Mouse (Mus musculus): ENCODE data around the gene Cep68. TPM values are rescaled to one million over a fixed set of nuclear protein-coding genes. Genes with fewer than 3 reads are reported as not detected.

The Cep68 gene
- polyA plus RNA-seq, 1 experiment from 2014 or later, result 24.9 TPM

- no peaks in the 10 kb centered on the region for H3K9me3 ChIP-seq (replicated peaks; ENCODE audit: control insufficient read depth, low read length)
- H3K4me3 ChIP-seq (ENCODE audit: low read depth, low read length), result no peak overlapping the region
- peaks cover 39% of the 10 kb centered on the region for H3K36me3 ChIP-seq (ENCODE audit: control insufficient read depth, insufficient read depth, low read length)
- no peak overlapping the region for H3K4me2 ChIP-seq (ENCODE audit: low read length)
- H3K27ac ChIP-seq (ENCODE audit: low read depth, low read length), result no peak overlapping the region
- peaks cover 15% of the 10 kb centered on the region for H3K4me1 ChIP-seq (ENCODE audit: control insufficient read depth, insufficient read depth, low read length)
- DNase-seq (ENCODE audit: low spot score) (no peak), ATAC-seq (no peak)
- H3K27me3 ChIP-seq (replicated peaks; ENCODE audit: control insufficient read depth, insufficient read depth, low read length), result no peaks in the 10 kb centered on the region
- 90% methylated on average over 6 of the region's 6 CpGs for WGBS
- H3K9ac ChIP-seq (ENCODE audit: low read length), result no peak overlapping the region
Measured at GRCm38 (mm10) chr11:20245316-20245715, 3.9 kb downstream of the Cep68 start.

GRCm38 (mm10) chr11:20244336-20245290, 4.6 kb downstream of the Cep68 start:
- WGBS, result 84% methylated on average over 16 of the region's 16 CpGs
- no peak overlapping the region for H3K27ac ChIP-seq (ENCODE audit: low read depth, low read length)
- H3K4me2 ChIP-seq (ENCODE audit: low read length), result no peak overlapping the region
- H3K36me3 ChIP-seq (ENCODE audit: control insufficient read depth, insufficient read depth, low read length), result peaks cover 46% of the 10 kb centered on the region
- H3K4me1 ChIP-seq (ENCODE audit: control insufficient read depth, insufficient read depth, low read length), result peaks cover 15% of the 10 kb centered on the region
- no peak overlapping the region for H3K9ac ChIP-seq (ENCODE audit: low read length)
- ATAC-seq (no peak), DNase-seq (ENCODE audit: low spot score) (no peak)
- H3K4me3 ChIP-seq (ENCODE audit: low read depth, low read length), result no peak overlapping the region
- H3K9me3 ChIP-seq (replicated peaks; ENCODE audit: control insufficient read depth, low read length), result no peaks in the 10 kb centered on the region
- no peaks in the 10 kb centered on the region for H3K27me3 ChIP-seq (replicated peaks; ENCODE audit: control insufficient read depth, insufficient read depth, low read length)

GRCm38 (mm10) chr11:20243214-20243913, 5.9 kb downstream of the Cep68 start:
- WGBS, result 45% methylated on average over 9 of the region's 9 CpGs
- Histone ChIP-seq H3K4me2 (ENCODE audit: low read length) (no peak overlapping the region), H3K27ac (ENCODE audit: low read depth, low read length) (no peak overlapping the region), H3K36me3 (ENCODE audit: control insufficient read depth, insufficient read depth, low read length) (peaks cover 58% of the 10 kb centered on the region), H3K4me1 (ENCODE audit: control insufficient read depth, insufficient read depth, low read length) (peaks cover 13% of the 10 kb centered on the region), H3K9me3 (replicated peaks; ENCODE audit: control insufficient read depth, low read length) (no peaks in the 10 kb centered on the region), H3K9ac (ENCODE audit: low read length) (no peak overlapping the region), H3K4me3 (ENCODE audit: low read depth, low read length) (no peak overlapping the region), H3K27me3 (replicated peaks; ENCODE audit: control insufficient read depth, insufficient read depth, low read length) (no peaks in the 10 kb centered on the region)
- DNase-seq (ENCODE audit: low spot score), result no peak
- no peak for ATAC-seq

GRCm38 (mm10) chr11:20242366-20243056, 6.7 kb downstream of the Cep68 start:
- Histone ChIP-seq H3K27ac (ENCODE audit: low read depth, low read length) (no peak overlapping the region), H3K4me3 (ENCODE audit: low read depth, low read length) (no peak overlapping the region), H3K9ac (ENCODE audit: low read length) (no peak overlapping the region), H3K9me3 (replicated peaks; ENCODE audit: control insufficient read depth, low read length) (no peaks in the 10 kb centered on the region), H3K4me1 (ENCODE audit: control insufficient read depth, insufficient read depth, low read length) (peaks cover 6% of the 10 kb centered on the region), H3K36me3 (ENCODE audit: control insufficient read depth, insufficient read depth, low read length) (peaks cover 64% of the 10 kb centered on the region), H3K4me2 (ENCODE audit: low read length) (no peak overlapping the region), H3K27me3 (replicated peaks; ENCODE audit: control insufficient read depth, insufficient read depth, low read length) (no peaks in the 10 kb centered on the region)
- WGBS, result 94% methylated on average over 6 of the region's 6 CpGs
- ATAC-seq (no peak), DNase-seq (ENCODE audit: low spot score) (no peak)

DNA sequence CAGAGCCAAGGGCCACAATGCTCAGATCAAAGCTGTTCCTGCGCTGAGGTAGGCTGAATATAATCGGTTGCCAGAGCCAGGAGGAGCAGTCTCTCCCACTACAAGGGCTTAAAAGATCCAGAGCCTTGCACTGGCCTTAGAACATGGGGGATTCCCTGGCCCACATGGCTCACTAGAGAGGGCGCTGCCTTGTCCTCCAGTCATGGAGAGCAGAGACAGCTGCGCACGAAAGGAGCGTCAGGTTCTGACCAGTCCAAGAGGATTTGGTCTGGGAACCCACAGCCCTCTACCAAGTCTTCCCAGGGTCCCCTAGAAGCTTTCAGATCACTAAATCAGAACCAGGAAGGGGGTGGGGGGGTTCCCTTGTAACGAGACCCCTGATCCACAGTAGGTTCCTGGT, 7.9 kb downstream of the Cep68 start:
- peaks cover 70% of the 10 kb centered on the region for H3K36me3 ChIP-seq (ENCODE audit: control insufficient read depth, insufficient read depth, low read length)

GRCm38 (mm10) chr11:20240331-20240730, 8.9 kb downstream of the Cep68 start:
- Histone ChIP-seq H3K27ac (ENCODE audit: low read depth, low read length) (no peak overlapping the region), H3K4me2 (ENCODE audit: low read length) (no peak overlapping the region), H3K27me3 (replicated peaks; ENCODE audit: control insufficient read depth, insufficient read depth, low read length) (no peaks in the 10 kb centered on the region), H3K9me3 (replicated peaks; ENCODE audit: control insufficient read depth, low read length) (no peaks in the 10 kb centered on the region), H3K4me1 (ENCODE audit: control insufficient read depth, insufficient read depth, low read length) (no peaks in the 10 kb centered on the region; the same call in 1 of the 2 replicates), H3K36me3 (ENCODE audit: control insufficient read depth, insufficient read depth, low read length) (peaks cover 79% of the 10 kb centered on the region), H3K4me3 (ENCODE audit: low read depth, low read length) (no peak overlapping the region), H3K9ac (ENCODE audit: low read length) (no peak overlapping the region)
- 93% methylated on average over 5 of the region's 5 CpGs for WGBS
- no peak for ATAC-seq
- DNase-seq (ENCODE audit: low spot score), result no peak

More for the DNA sequence above, 7.9 kb downstream of the Cep68 start:
- Histone ChIP-seq H3K4me1 (ENCODE audit: control insufficient read depth, insufficient read depth, low read length) (no peaks in the 10 kb centered on the region; the same call in 1 of the 2 replicates), H3K4me2 (ENCODE audit: low read length) (no peak overlapping the region), H3K9ac (ENCODE audit: low read length) (no peak overlapping the region), H3K4me3 (ENCODE audit: low read depth, low read length) (no peak overlapping the region), H3K27me3 (replicated peaks; ENCODE audit: control insufficient read depth, insufficient read depth, low read length) (no peaks in the 10 kb centered on the region), H3K27ac (ENCODE audit: low read depth, low read length) (no peak overlapping the region), H3K9me3 (replicated peaks; ENCODE audit: control insufficient read depth, low read length) (no peaks in the 10 kb centered on the region)
- 92% methylated on average over 7 of the region's 7 CpGs for WGBS
- DNase-seq (ENCODE audit: low spot score), result no peak
- ATAC-seq, result no peak

DNA sequence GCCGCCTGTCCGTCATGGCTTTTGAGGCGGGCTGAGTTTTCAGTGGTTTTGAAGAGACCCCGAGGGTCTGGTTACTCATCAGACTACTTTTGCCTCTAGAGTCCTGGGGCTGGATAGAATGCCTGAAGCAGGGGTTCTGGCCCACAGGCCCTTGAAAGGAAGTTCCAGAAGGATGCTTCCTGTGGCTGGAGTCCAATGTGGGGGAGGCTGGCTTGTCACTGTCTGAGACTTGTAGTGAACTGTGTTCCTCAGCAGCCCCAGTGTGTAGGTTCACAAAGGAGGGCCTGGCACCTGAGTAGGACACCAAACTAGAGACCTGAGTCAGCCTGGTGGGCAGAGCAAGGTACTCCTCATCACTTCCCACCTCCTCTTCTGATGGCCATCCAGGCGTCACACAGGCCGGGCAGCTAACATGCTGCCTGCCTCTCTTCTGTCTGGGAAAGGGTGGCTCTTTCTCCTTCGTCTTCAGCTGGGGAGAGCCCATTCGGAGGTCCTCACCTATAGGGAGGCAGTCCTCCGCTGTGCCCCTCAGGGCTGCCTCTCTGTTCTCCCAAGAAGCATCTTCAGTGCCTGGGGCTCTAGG, 9.9 kb downstream of the Cep68 start:
- no peak for DNase-seq (ENCODE audit: low spot score)
- no peaks in the 10 kb centered on the region; the same call in 1 of the 2 replicates for H3K4me1 ChIP-seq (ENCODE audit: control insufficient read depth, insufficient read depth, low read length)
- ATAC-seq, result no peak
- no peak overlapping the region for H3K4me3 ChIP-seq (ENCODE audit: low read depth, low read length)
- H3K9ac ChIP-seq (ENCODE audit: low read length), result no peak overlapping the region
- peaks cover 82% of the 10 kb centered on the region for H3K36me3 ChIP-seq (ENCODE audit: control insufficient read depth, insufficient read depth, low read length)
- H3K9me3 ChIP-seq (replicated peaks; ENCODE audit: control insufficient read depth, low read length), result no peaks in the 10 kb centered on the region
- 92% methylated on average over 9 of the region's 9 CpGs for WGBS
- no peak overlapping the region for H3K27ac ChIP-seq (ENCODE audit: low read depth, low read length)
- no peak overlapping the region for H3K4me2 ChIP-seq (ENCODE audit: low read length)
- no peaks in the 10 kb centered on the region for H3K27me3 ChIP-seq (replicated peaks; ENCODE audit: control insufficient read depth, insufficient read depth, low read length)

DNA sequence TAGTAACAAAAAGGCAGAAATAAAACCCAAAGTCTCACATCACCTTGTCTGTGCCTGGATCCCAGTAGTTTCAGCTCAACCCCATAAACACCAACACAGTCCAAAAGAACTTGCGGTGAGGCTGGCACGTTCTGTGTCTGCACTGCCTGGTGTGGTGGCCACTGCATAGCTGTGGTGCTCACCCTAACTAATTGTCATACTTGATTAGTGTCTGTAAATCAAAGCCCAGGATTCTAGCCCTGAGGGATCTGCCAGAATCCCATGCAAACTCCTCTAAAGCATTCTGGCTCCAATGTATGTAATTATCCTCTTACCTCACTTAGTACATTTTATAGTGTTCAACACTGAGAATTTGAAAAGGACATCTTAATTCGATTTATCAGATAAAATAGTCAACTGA, 11.3 kb downstream of the Cep68 start:
- Histone ChIP-seq H3K9ac (ENCODE audit: low read length) (no peak overlapping the region), H3K27ac (ENCODE audit: low read depth, low read length) (no peak overlapping the region), H3K9me3 (replicated peaks; ENCODE audit: control insufficient read depth, low read length) (no peaks in the 10 kb centered on the region), H3K4me3 (ENCODE audit: low read depth, low read length) (no peak overlapping the region), H3K36me3 (ENCODE audit: control insufficient read depth, insufficient read depth, low read length) (peaks cover 87% of the 10 kb centered on the region), H3K4me2 (ENCODE audit: low read length) (no peak overlapping the region), H3K4me1 (ENCODE audit: control insufficient read depth, insufficient read depth, low read length) (no peaks in the 10 kb centered on the region), H3K27me3 (replicated peaks; ENCODE audit: control insufficient read depth, insufficient read depth, low read length) (no peaks in the 10 kb centered on the region)
- 97% methylated on average over 3 of the region's 3 CpGs for WGBS
- ATAC-seq (no peak), DNase-seq (ENCODE audit: low spot score) (no peak)
